Mouse (Mus musculus): Measurements from ENCODE around the gene Vps33a. TPM values are rescaled to one million over a fixed set of nuclear protein-coding genes. Genes with fewer than 3 reads are reported as not detected.
A peak's percentile ranks its signal among the peaks of the same experiment; 100 is the strongest.

The Vps33a gene
- polyA plus RNA-seq, 1 experiment from 2014 or later, result 15.9 TPM

GRCm38 (mm10) chr5:123530056-123530455, 42.8 kb downstream of the Vps33a start:
- H3K27me3 ChIP-seq (replicated peaks; ENCODE audit: control insufficient read depth, insufficient read depth, low read length), result no peaks in the 10 kb centered on the region
- H3K9ac ChIP-seq (ENCODE audit: low read depth, low read length), result no peak overlapping the region
- no peak overlapping the region for H3K27ac ChIP-seq (ENCODE audit: low read depth, low read length)
- H3K4me3 ChIP-seq (ENCODE audit: low read depth, low read length), result no peak overlapping the region
- no peaks in the 10 kb centered on the region for H3K4me1 ChIP-seq (replicated peaks; ENCODE audit: control insufficient read depth, insufficient read depth, low read length)
- H3K9me3 ChIP-seq (ENCODE audit: control insufficient read depth), result no peaks in the 10 kb centered on the region
- H3K4me2 ChIP-seq (replicated peaks; ENCODE audit: low read depth), result no peak overlapping the region
- peaks cover 63% of the 10 kb centered on the region for H3K36me3 ChIP-seq (ENCODE audit: control insufficient read depth, insufficient read depth)
- 93% methylated on average over 8 of the region's 8 CpGs for WGBS
- no peak for TF ChIP-seq CTCF (IDR thresholded peaks at IDR 0.05; ENCODE audit: low read depth)
- no peak for ATAC-seq

- Histone ChIP-seq H3K9ac (ENCODE audit: low read depth, low read length) (no peak overlapping the region), H3K4me3 (ENCODE audit: low read depth, low read length) (no peak overlapping the region), H3K4me2 (replicated peaks; ENCODE audit: low read depth) (no peak overlapping the region), H3K27ac (ENCODE audit: low read depth, low read length) (no peak overlapping the region), H3K27me3 (replicated peaks; ENCODE audit: control insufficient read depth, insufficient read depth, low read length) (no peaks in the 10 kb centered on the region), H3K9me3 (ENCODE audit: control insufficient read depth) (no peaks in the 10 kb centered on the region), H3K4me1 (replicated peaks; ENCODE audit: control insufficient read depth, insufficient read depth, low read length) (no peaks in the 10 kb centered on the region), H3K36me3 (ENCODE audit: control insufficient read depth, insufficient read depth) (peaks cover 52% of the 10 kb centered on the region)
- ATAC-seq, result no peak
- WGBS, result 68% methylated on average over 7 of the region's 7 CpGs
- no peak for TF ChIP-seq CTCF (IDR thresholded peaks at IDR 0.05; ENCODE audit: low read depth)
Measured at GRCm38 (mm10) chr5:123528641-123529040, 44.2 kb downstream of the Vps33a start.

GRCm38 (mm10) chr5:123525916-123526495, 46.8 kb downstream of the Vps33a start:
- no peaks in the 10 kb centered on the region for H3K9me3 ChIP-seq (ENCODE audit: control insufficient read depth)
- H3K9ac ChIP-seq (ENCODE audit: low read depth, low read length), result no peak overlapping the region
- H3K27me3 ChIP-seq (replicated peaks; ENCODE audit: control insufficient read depth, insufficient read depth, low read length), result no peaks in the 10 kb centered on the region
- no peak overlapping the region for H3K4me2 ChIP-seq (replicated peaks; ENCODE audit: low read depth)
- peaks cover 27% of the 10 kb centered on the region; the same call in 1 of the 2 replicates for H3K36me3 ChIP-seq (ENCODE audit: control insufficient read depth, insufficient read depth)
- no peak overlapping the region for H3K27ac ChIP-seq (ENCODE audit: low read depth, low read length)
- H3K4me1 ChIP-seq (replicated peaks; ENCODE audit: control insufficient read depth, insufficient read depth, low read length), result no peaks in the 10 kb centered on the region
- no peak for TF ChIP-seq CTCF (IDR thresholded peaks at IDR 0.05; ENCODE audit: low read depth)
- no peak overlapping the region for H3K4me3 ChIP-seq (ENCODE audit: low read depth, low read length)
- 90% methylated on average over 9 of the region's 9 CpGs for WGBS
- ATAC-seq, result no peak

- WGBS, result 68% methylated on average over 7 of the region's 7 CpGs
- H3K27ac ChIP-seq (ENCODE audit: low read depth, low read length), result no peak within 1 kb of the TSS
Measured at GRCm38 (mm10) chr5:123525281-123525680, 47.6 kb downstream of the Vps33a start, which contains the start of gene Gm49027. Gm49027 (minus strand) TSS chr5:123525488.

GRCm38 (mm10) chr5:123524393-123524750, 48.5 kb downstream of the Vps33a start:
- WGBS, result 0% methylated on average over 26 of the region's 27 CpGs
- peak; percentile 45 for TF ChIP-seq CTCF (IDR thresholded peaks at IDR 0.05; ENCODE audit: low read depth)
- Histone ChIP-seq H3K27me3 (replicated peaks; ENCODE audit: control insufficient read depth, insufficient read depth, low read length) (no peaks in the 10 kb centered on the region), H3K4me2 (replicated peaks; ENCODE audit: low read depth) (peak overlapping the region; percentile 96), H3K27ac (ENCODE audit: low read depth, low read length) (no peak overlapping the region), H3K9me3 (ENCODE audit: control insufficient read depth) (no peaks in the 10 kb centered on the region), H3K36me3 (ENCODE audit: control insufficient read depth, insufficient read depth) (peaks cover 14% of the 10 kb centered on the region; the same call in 1 of the 2 replicates), H3K9ac (ENCODE audit: low read depth, low read length) (no peak overlapping the region), H3K4me1 (replicated peaks; ENCODE audit: control insufficient read depth, insufficient read depth, low read length) (no peaks in the 10 kb centered on the region), H3K4me3 (ENCODE audit: low read depth, low read length) (peak overlapping the region; percentile 80)
- peak; percentile 93 for ATAC-seq

More at GRCm38 (mm10) chr5:123525281-123525680, 47.6 kb downstream of the Vps33a start, which contains the start of gene Gm49027:
- ATAC-seq, result no peak
- no peaks in the 10 kb centered on the region for H3K9me3 ChIP-seq (ENCODE audit: control insufficient read depth)
- no peaks in the 10 kb centered on the region for H3K27me3 ChIP-seq (replicated peaks; ENCODE audit: control insufficient read depth, insufficient read depth, low read length)
- H3K4me2 ChIP-seq (replicated peaks; ENCODE audit: low read depth), result peak within 1 kb of the TSS; percentile 96
- H3K4me1 ChIP-seq (replicated peaks; ENCODE audit: control insufficient read depth, insufficient read depth, low read length), result no peaks in the 10 kb centered on the region
- H3K4me3 ChIP-seq (ENCODE audit: low read depth, low read length), result peak within 1 kb of the TSS; percentile 80
- no peak within 1 kb of the TSS for H3K9ac ChIP-seq (ENCODE audit: low read depth, low read length)
- H3K36me3 ChIP-seq (ENCODE audit: control insufficient read depth, insufficient read depth), result peaks cover 22% of the 10 kb centered on the region; the same call in 1 of the 2 replicates
- TF ChIP-seq CTCF (IDR thresholded peaks at IDR 0.05; ENCODE audit: low read depth), result no peak

GRCm38 (mm10) chr5:123523692-123524392, 49.0 kb downstream of the Vps33a start, which contains the start of gene Diablo:
Diablo (minus strand) TSS chr5:123524176.
- WGBS, result under 1% methylated on average over 82 of the region's 82 CpGs
- peaks cover 9% of the 10 kb centered on the region; the same call in 1 of the 2 replicates for H3K36me3 ChIP-seq (ENCODE audit: control insufficient read depth, insufficient read depth)
- H3K4me1 ChIP-seq (replicated peaks; ENCODE audit: control insufficient read depth, insufficient read depth, low read length), result no peaks in the 10 kb centered on the region
- H3K9ac ChIP-seq (ENCODE audit: low read depth, low read length), result peak within 1 kb of the TSS; percentile 66
- peak; percentile 97 for ATAC-seq
- no peaks in the 10 kb centered on the region for H3K27me3 ChIP-seq (replicated peaks; ENCODE audit: control insufficient read depth, insufficient read depth, low read length)
- H3K27ac ChIP-seq (ENCODE audit: low read depth, low read length), result no peak within 1 kb of the TSS
- peak within 1 kb of the TSS; percentile 80 for H3K4me3 ChIP-seq (ENCODE audit: low read depth, low read length)
- peak within 1 kb of the TSS; percentile 96 for H3K4me2 ChIP-seq (replicated peaks; ENCODE audit: low read depth)
- TF ChIP-seq CTCF (IDR thresholded peaks at IDR 0.05; ENCODE audit: low read depth), result no peak
- H3K9me3 ChIP-seq (ENCODE audit: control insufficient read depth), result no peaks in the 10 kb centered on the region
